Mouse (Mus musculus) heart, adult 2 months (tissue): ENCODE results near the gene Rnf212b.

ENCODE experiments used
- CTCF ChIP-seq: fragments of 200-600 bp; IDR thresholded peaks from 2 replicates; pipeline ENCODE4 v1.8.1; 2022; ENCODE audit warnings: antibody characterized with exemption, mild to moderate bottlenecking, moderate library complexity
- EP300 ChIP-seq: fragments of 200-500 bp; IDR thresholded peaks from 2 replicates; pipeline ENCODE4 v1.6.1; 2011; ENCODE audit warnings: low read depth, low read length, control low read depth; ENCODE audit not compliant: insufficient read depth
- POLR2A ChIP-seq: fragments of 200-500 bp; IDR thresholded peaks from 2 replicates; pipeline ENCODE4 v1.6.1; 2011; ENCODE audit warnings: mild to moderate bottlenecking, low read depth, low read length, control low read depth; ENCODE audit not compliant: insufficient read depth

DNA sequence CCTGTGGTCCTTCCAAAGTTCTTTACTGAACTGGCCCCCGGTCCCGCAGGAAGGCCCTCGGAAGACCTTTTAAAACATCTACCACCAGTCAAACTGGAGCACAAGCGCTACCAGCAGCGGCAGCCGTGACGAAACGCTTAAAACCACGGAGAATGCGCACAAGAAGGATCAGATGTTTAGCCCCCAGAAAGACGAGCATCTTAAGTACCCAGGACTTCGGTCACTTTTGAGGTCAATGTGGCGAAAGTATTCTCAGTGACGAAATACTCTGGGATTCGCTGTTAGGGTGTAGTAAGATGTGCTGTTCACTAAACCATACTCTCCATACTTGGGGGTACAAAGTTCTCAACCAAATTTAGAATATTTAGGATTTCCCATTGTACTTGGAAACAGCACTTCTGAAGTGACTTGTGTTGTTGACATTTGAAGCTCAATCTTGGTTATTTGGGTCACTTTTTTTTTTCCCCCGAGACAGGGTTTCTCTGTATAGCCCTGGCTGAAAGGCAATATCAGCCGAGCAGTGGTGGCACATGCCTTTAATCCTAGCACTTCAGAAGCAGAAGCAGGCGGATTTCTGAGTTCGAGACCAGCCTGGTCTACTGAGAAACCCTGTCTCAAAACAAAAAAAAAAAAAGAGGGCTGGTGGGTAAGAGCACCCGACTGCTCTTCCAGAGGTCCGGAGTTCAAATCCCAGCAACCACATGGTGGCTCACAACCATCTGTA is 50.5 kb downstream of the Rnf212b start:
- TF ChIP-seq EP300 (no peak), CTCF (no peak), POLR2A (no peak)
